Mouse (Mus musculus) liver, embryonic 13.5 days (tissue): ENCODE measurements around the gene Zfp36l1. TPM values are rescaled to one million over a fixed set of nuclear protein-coding genes. Genes with fewer than 3 reads are reported as not detected.
A peak's percentile ranks its signal among the peaks of the same experiment; 100 is the strongest.

ENCODE experiments used
- ATAC-seq: fragments of 200-750 bp; cut with Nextera tagmentation; 2 replicates; pipeline ENCODE4 v1.8.0; 2017; ENCODE audit warnings: low read depth, mild to moderate bottlenecking, moderate number of reproducible peaks, moderate library complexity
- DNase-seq: peaks from one replicate; pipeline ENCODE4 v3.0.0; 2022
- H3K27ac ChIP-seq: fragments of 300-500 bp; sonication (generic); 2 replicates; pipeline ENCODE4 v1.5.1; 2015; ENCODE audit warnings: moderate library complexity, mild to moderate bottlenecking, inconsistent platforms
- H3K27me3 ChIP-seq: fragments of 300-500 bp; sonication (generic); 2 replicates; pipeline ENCODE4 v1.6.1; 2015; ENCODE audit warnings: mild to moderate bottlenecking, inconsistent platforms
- H3K36me3 ChIP-seq: fragments of 300-500 bp; sonication (generic); 2 replicates; pipeline ENCODE4 v1.6.1; 2015; ENCODE audit warnings: mild to moderate bottlenecking, inconsistent platforms
- H3K4me1 ChIP-seq: fragments of 300-500 bp; sonication (generic); replicated peaks from 2 replicates; pipeline ENCODE4 v1.6.1; 2015; ENCODE audit warnings: inconsistent platforms
- H3K4me2 ChIP-seq: fragments of 300-500 bp; sonication (generic); 2 replicates; pipeline ENCODE4 v1.6.1; 2015; ENCODE audit warnings: inconsistent platforms, mild to moderate bottlenecking, moderate library complexity
- H3K4me3 ChIP-seq: fragments of 300-500 bp; sonication (generic); replicated peaks from 2 replicates; pipeline ENCODE4 v1.5.1; 2015; ENCODE audit warnings: mild to moderate bottlenecking, inconsistent platforms
- H3K9ac ChIP-seq: fragments of 300-500 bp; sonication (generic); 2 replicates; pipeline ENCODE4 v1.6.1; 2015; ENCODE audit warnings: mild to moderate bottlenecking, inconsistent platforms
- H3K9me3 ChIP-seq: fragments of 300-500 bp; sonication (generic); replicated peaks from 2 replicates; pipeline ENCODE4 v1.6.1; 2016; ENCODE audit warnings: inconsistent platforms
- WGBS: fragments of 180-500 bp; shearing (Covaris S2); methylation state at CpG from one replicate; pipeline ENCODE4 v1.1.7; 2015; ENCODE audit not compliant: insufficient replicate concordance; 5-methylcytosine and 5-hydroxymethylcytosine counted together
- polyA plus RNA-seq: library from polyadenylated mRNA; unstranded; fragments of >200 nt; fragmentation: Nextera tagmentation; extraction: Ambion mirVana; gene quantifications from 2 replicates; pipeline ENCODE4 v1.2.1, GENCODE M21; 2015

The Zfp36l1 gene
- polyA plus RNA-seq, 1 experiment from 2014 or later: 18.3 TPM

GRCm38 (mm10) chr12:80144846-80145245 lies 32.0 kb upstream of the Zfp36l1 start:
- Histone ChIP-seq H3K27me3 (no peaks in the 10 kb centered on the region), H3K4me1 (peaks cover 25% of the 10 kb centered on the region), H3K9me3 (no peaks in the 10 kb centered on the region), H3K36me3 (no peaks in the 10 kb centered on the region), H3K9ac (no peak overlapping the region), H3K27ac (no peak overlapping the region), H3K4me3 (no peak overlapping the region), H3K4me2 (no peak overlapping the region)
- WGBS: 64% methylated on average over 3 of the region's 3 CpGs
- ATAC-seq: no peak
- no peak for DNase-seq

GRCm38 (mm10) chr12:80141470-80141869 lies 28.7 kb upstream of the Zfp36l1 start:
- Histone ChIP-seq H3K9me3 (no peaks in the 10 kb centered on the region), H3K9ac (no peak overlapping the region), H3K36me3 (no peaks in the 10 kb centered on the region), H3K4me1 (peaks cover 27% of the 10 kb centered on the region), H3K27me3 (no peaks in the 10 kb centered on the region), H3K4me2 (no peak overlapping the region), H3K27ac (no peak overlapping the region), H3K4me3 (no peak overlapping the region)
- WGBS: 21% methylated on average over 7 of the region's 7 CpGs
- ATAC-seq: no peak
- peak; percentile 35 for DNase-seq

GRCm38 (mm10) chr12:80141011-80141410 lies 28.2 kb upstream of the Zfp36l1 start:
- Histone ChIP-seq H3K27ac (no peak overlapping the region), H3K27me3 (no peaks in the 10 kb centered on the region), H3K36me3 (no peaks in the 10 kb centered on the region), H3K4me3 (no peak overlapping the region), H3K4me2 (no peak overlapping the region), H3K9me3 (no peaks in the 10 kb centered on the region), H3K9ac (no peak overlapping the region), H3K4me1 (peaks cover 27% of the 10 kb centered on the region)
- ATAC-seq (no peak), DNase-seq (no peak)
- WGBS: 36% methylated on average over 8 of the region's 8 CpGs

- WGBS: 48% methylated on average over 1 of the region's 1 CpGs
Observed at GRCm38 (mm10) chr12:80137744-80138143, 24.9 kb upstream of the Zfp36l1 start.

GRCm38 (mm10) chr12:80137246-80137645 lies 24.4 kb upstream of the Zfp36l1 start:
- Histone ChIP-seq H3K27me3 (no peaks in the 10 kb centered on the region), H3K36me3 (no peaks in the 10 kb centered on the region), H3K27ac (no peak overlapping the region), H3K4me2 (no peak overlapping the region), H3K9ac (no peak overlapping the region), H3K4me1 (peaks cover 25% of the 10 kb centered on the region), H3K9me3 (no peaks in the 10 kb centered on the region), H3K4me3 (no peak overlapping the region)
- WGBS: 59% methylated on average over 6 of the region's 6 CpGs
- DNase-seq (no peak), ATAC-seq (no peak)

More at GRCm38 (mm10) chr12:80137744-80138143, 24.9 kb upstream of the Zfp36l1 start:
- H3K36me3 ChIP-seq: no peaks in the 10 kb centered on the region
- H3K4me2 ChIP-seq: no peak overlapping the region
- no peaks in the 10 kb centered on the region for H3K9me3 ChIP-seq
- no peak overlapping the region for H3K4me3 ChIP-seq
- no peak for DNase-seq
- peaks cover 24% of the 10 kb centered on the region for H3K4me1 ChIP-seq
- no peak overlapping the region for H3K9ac ChIP-seq
- no peak for ATAC-seq
- no peaks in the 10 kb centered on the region for H3K27me3 ChIP-seq
- H3K27ac ChIP-seq: no peak overlapping the region

GRCm38 (mm10) chr12:80136264-80136930 lies 23.6 kb upstream of the Zfp36l1 start:
- Histone ChIP-seq H3K4me3 (no peak overlapping the region), H3K9me3 (no peaks in the 10 kb centered on the region), H3K4me1 (peaks cover 33% of the 10 kb centered on the region), H3K27ac (no peak overlapping the region), H3K36me3 (no peaks in the 10 kb centered on the region), H3K27me3 (no peaks in the 10 kb centered on the region), H3K9ac (no peak overlapping the region), H3K4me2 (no peak overlapping the region)
- DNase-seq: no peak
- 70% methylated on average over 12 of the region's 12 CpGs for WGBS
- no peak for ATAC-seq

GRCm38 (mm10) chr12:80135173-80135572 lies 22.4 kb upstream of the Zfp36l1 start:
- DNase-seq: no peak
- 67% methylated on average over 8 of the region's 8 CpGs for WGBS
- no peak overlapping the region for H3K27ac ChIP-seq

GRCm38 (mm10) chr12:80133011-80133545 lies 20.3 kb upstream of the Zfp36l1 start:
- peak; percentile 13 for ATAC-seq
- Histone ChIP-seq H3K4me1 (peaks cover 34% of the 10 kb centered on the region), H3K36me3 (no peaks in the 10 kb centered on the region), H3K27me3 (no peaks in the 10 kb centered on the region), H3K9me3 (no peaks in the 10 kb centered on the region), H3K9ac (no peak overlapping the region), H3K27ac (no peak overlapping the region), H3K4me2 (peak overlapping the region; percentile 83), H3K4me3 (peak overlapping the region; percentile 75)
- WGBS: 42% methylated on average over 9 of the region's 9 CpGs
- no peak for DNase-seq

More at GRCm38 (mm10) chr12:80135173-80135572, 22.4 kb upstream of the Zfp36l1 start:
- Histone ChIP-seq H3K4me2 (no peak overlapping the region), H3K4me3 (no peak overlapping the region), H3K27me3 (no peaks in the 10 kb centered on the region), H3K9ac (no peak overlapping the region), H3K36me3 (no peaks in the 10 kb centered on the region), H3K4me1 (peaks cover 32% of the 10 kb centered on the region), H3K9me3 (no peaks in the 10 kb centered on the region)
- ATAC-seq: no peak

GRCm38 (mm10) chr12:80132250-80133003 lies 19.6 kb upstream of the Zfp36l1 start:
- peak; percentile 87 for ATAC-seq
- WGBS: 1% methylated on average over 60 of the region's 66 CpGs

GRCm38 (mm10) chr12:80131359-80132249 lies 18.8 kb upstream of the Zfp36l1 start:
- H3K9me3 ChIP-seq: no peaks in the 10 kb centered on the region
- ATAC-seq (peak; percentile 4; the same call in 1 of the 2 replicates), DNase-seq (no peak)
- H3K4me3 ChIP-seq: peak overlapping the region; percentile 75
- peaks cover 46% of the 10 kb centered on the region for H3K4me1 ChIP-seq
- H3K4me2 ChIP-seq: peak overlapping the region; percentile 83
- H3K9ac ChIP-seq: peak overlapping the region; percentile 88
- no peaks in the 10 kb centered on the region for H3K36me3 ChIP-seq
- 61% methylated on average over 17 of the region's 17 CpGs for WGBS
- H3K27me3 ChIP-seq: no peaks in the 10 kb centered on the region
- H3K27ac ChIP-seq: peak overlapping the region; percentile 89

More at GRCm38 (mm10) chr12:80132250-80133003, 19.6 kb upstream of the Zfp36l1 start:
- Histone ChIP-seq H3K4me3 (peak overlapping the region; percentile 75), H3K36me3 (no peaks in the 10 kb centered on the region), H3K4me2 (peak overlapping the region; percentile 83), H3K27me3 (no peaks in the 10 kb centered on the region), H3K9ac (peak overlapping the region; percentile 88), H3K9me3 (no peaks in the 10 kb centered on the region), H3K4me1 (peaks cover 38% of the 10 kb centered on the region), H3K27ac (peak overlapping the region; percentile 89)
- DNase-seq: peak; percentile 75
